Mouse (Mus musculus) embryonic facial prominence, embryonic 12.5 days (tissue): ENCODE data around the gene Ltbp1. TPM values are rescaled to one million over a fixed set of nuclear protein-coding genes. Genes with fewer than 3 reads are reported as not detected.

Source experiments
- ATAC-seq: fragments of 200-750 bp; cut with Nextera tagmentation; 2 replicates; pipeline ENCODE4 v1.8.0; 2017; ENCODE audit not compliant: insufficient number of reproducible peaks, insufficient read depth, low FRiP score, low TSS enrichment
- H3K27ac ChIP-seq: fragments of 300-500 bp; sonication (generic); 2 replicates; pipeline ENCODE4 v1.5.1; 2016; ENCODE audit warnings: mild to moderate bottlenecking
- H3K27me3 ChIP-seq: fragments of 300-500 bp; sonication (generic); 2 replicates; pipeline ENCODE4 v1.6.1; 2016; ENCODE audit warnings: mild to moderate bottlenecking, moderate library complexity
- H3K36me3 ChIP-seq: fragments of 300-500 bp; sonication (generic); 2 replicates; pipeline ENCODE4 v1.6.1; 2016; ENCODE audit warnings: mild to moderate bottlenecking
- H3K4me1 ChIP-seq: fragments of 300-500 bp; sonication (generic); 2 replicates; pipeline ENCODE4 v1.6.1; 2016
- H3K4me2 ChIP-seq: fragments of 300-500 bp; sonication (generic); replicated peaks from 2 replicates; pipeline ENCODE4 v1.6.1; 2016; ENCODE audit warnings: mild to moderate bottlenecking, moderate library complexity
- H3K4me3 ChIP-seq: fragments of 300-500 bp; sonication (generic); 2 replicates; pipeline ENCODE4 v1.5.1; 2016; ENCODE audit warnings: mild to moderate bottlenecking
- H3K9ac ChIP-seq: fragments of 300-500 bp; sonication (generic); 2 replicates; pipeline ENCODE4 v1.6.1; 2016; ENCODE audit warnings: mild to moderate bottlenecking, moderate library complexity
- H3K9me3 ChIP-seq: fragments of 300-500 bp; sonication (generic); 2 replicates; pipeline ENCODE4 v1.6.1; 2016; ENCODE audit warnings: mild to moderate bottlenecking, moderate library complexity
- WGBS: fragments of 180-500 bp; shearing (Covaris S2); methylation state at CpG from one replicate; pipeline ENCODE4 v1.1.7; 2016; 5-methylcytosine and 5-hydroxymethylcytosine counted together
- polyA plus RNA-seq: library from polyadenylated mRNA; unstranded; fragments of >200 nt; fragmentation: Nextera tagmentation; extraction: Ambion mirVana; gene quantifications from 2 replicates; pipeline ENCODE4 v1.2.1, GENCODE M21; 2016

Gene Ltbp1
- polyA plus RNA-seq, 1 experiment from 2014 or later: 36.7 TPM

GRCm38 (mm10) chr17:75186732-75187509, 181.6 kb downstream of the Ltbp1 start:
- Histone ChIP-seq H3K36me3 (no peaks in the 10 kb centered on the region), H3K9ac (no peak overlapping the region), H3K27me3 (no peaks in the 10 kb centered on the region), H3K4me3 (no peak overlapping the region), H3K27ac (no peak overlapping the region), H3K9me3 (no peaks in the 10 kb centered on the region), H3K4me1 (no peaks in the 10 kb centered on the region), H3K4me2 (no peak overlapping the region)
- WGBS: 87% methylated on average over 8 of the region's 8 CpGs
- ATAC-seq: no peak

- Histone ChIP-seq H3K9me3 (no peaks in the 10 kb centered on the region), H3K36me3 (no peaks in the 10 kb centered on the region), H3K4me3 (no peak overlapping the region), H3K9ac (no peak overlapping the region), H3K27ac (no peak overlapping the region), H3K4me1 (no peaks in the 10 kb centered on the region), H3K27me3 (no peaks in the 10 kb centered on the region), H3K4me2 (no peak overlapping the region)
- no peak for ATAC-seq
- 89% methylated on average over 2 of the region's 2 CpGs for WGBS
Observed at GRCm38 (mm10) chr17:75196952-75197351, 191.6 kb downstream of the Ltbp1 start.

- Histone ChIP-seq H3K4me1 (no peaks in the 10 kb centered on the region), H3K9ac (no peak overlapping the region), H3K27me3 (no peaks in the 10 kb centered on the region), H3K27ac (no peak overlapping the region), H3K4me2 (no peak overlapping the region), H3K36me3 (no peaks in the 10 kb centered on the region), H3K9me3 (no peaks in the 10 kb centered on the region), H3K4me3 (no peak overlapping the region)
- WGBS: 87% methylated on average over 2 of the region's 2 CpGs
- ATAC-seq: no peak
Observed at GRCm38 (mm10) chr17:75198767-75199166, 193.4 kb downstream of the Ltbp1 start.

- no peak overlapping the region for H3K27ac ChIP-seq
- 84% methylated on average over 9 of the region's 9 CpGs for WGBS
- ATAC-seq: no peak
- no peaks in the 10 kb centered on the region for H3K36me3 ChIP-seq
- H3K4me3 ChIP-seq: no peak overlapping the region
- no peak overlapping the region for H3K4me2 ChIP-seq
- H3K27me3 ChIP-seq: no peaks in the 10 kb centered on the region
- no peaks in the 10 kb centered on the region for H3K9me3 ChIP-seq
- no peaks in the 10 kb centered on the region for H3K4me1 ChIP-seq
- H3K9ac ChIP-seq: no peak overlapping the region
Observed at GRCm38 (mm10) chr17:75199694-75200093, 194.3 kb downstream of the Ltbp1 start.

GRCm38 (mm10) chr17:75202314-75202713, 196.9 kb downstream of the Ltbp1 start:
- Histone ChIP-seq H3K4me3 (no peak overlapping the region), H3K36me3 (no peaks in the 10 kb centered on the region), H3K9me3 (no peaks in the 10 kb centered on the region), H3K27me3 (no peaks in the 10 kb centered on the region), H3K9ac (no peak overlapping the region), H3K4me1 (0 out of 2 replicates have a peak, but pooled peaks cover 5% of the 10 kb centered on the region), H3K4me2 (no peak overlapping the region), H3K27ac (no peak overlapping the region)
- no peak for ATAC-seq
- 63% methylated on average over 3 of the region's 3 CpGs for WGBS

GRCm38 (mm10) chr17:75204065-75204464, 198.7 kb downstream of the Ltbp1 start:
- 93% methylated on average over 1 of the region's 1 CpGs for WGBS
- H3K36me3 ChIP-seq: no peaks in the 10 kb centered on the region

GRCm38 (mm10) chr17:75206281-75206680, 200.9 kb downstream of the Ltbp1 start:
- H3K4me1 ChIP-seq: 0 out of 2 replicates have a peak, but pooled peaks cover 5% of the 10 kb centered on the region
- no peak overlapping the region for H3K27ac ChIP-seq
- H3K9me3 ChIP-seq: no peaks in the 10 kb centered on the region
- no peak overlapping the region for H3K4me3 ChIP-seq
- H3K4me2 ChIP-seq: no peak overlapping the region
- no peaks in the 10 kb centered on the region for H3K36me3 ChIP-seq
- no peaks in the 10 kb centered on the region for H3K27me3 ChIP-seq
- H3K9ac ChIP-seq: no peak overlapping the region
- WGBS: 16% methylated on average over 3 of the region's 3 CpGs
- ATAC-seq: no peak

More at GRCm38 (mm10) chr17:75204065-75204464, 198.7 kb downstream of the Ltbp1 start:
- no peak overlapping the region for H3K9ac ChIP-seq
- H3K4me3 ChIP-seq: no peak overlapping the region
- H3K4me1 ChIP-seq: 0 out of 2 replicates have a peak, but pooled peaks cover 5% of the 10 kb centered on the region
- no peaks in the 10 kb centered on the region for H3K27me3 ChIP-seq
- H3K4me2 ChIP-seq: no peak overlapping the region
- H3K9me3 ChIP-seq: no peaks in the 10 kb centered on the region
- ATAC-seq: no peak
- H3K27ac ChIP-seq: no peak overlapping the region

GRCm38 (mm10) chr17:75208164-75208698, 202.9 kb downstream of the Ltbp1 start:
- Histone ChIP-seq H3K27me3 (no peaks in the 10 kb centered on the region), H3K9ac (no peak overlapping the region), H3K4me1 (0 out of 2 replicates have a peak, but pooled peaks cover 5% of the 10 kb centered on the region), H3K4me3 (no peak overlapping the region), H3K9me3 (no peaks in the 10 kb centered on the region), H3K36me3 (no peaks in the 10 kb centered on the region), H3K27ac (no peak overlapping the region), H3K4me2 (no peak overlapping the region)
- WGBS: 87% methylated on average over 7 of the region's 7 CpGs
- ATAC-seq: no peak

GRCm38 (mm10) chr17:75210526-75210925, 205.2 kb downstream of the Ltbp1 start:
- H3K9me3 ChIP-seq: no peaks in the 10 kb centered on the region
- H3K4me2 ChIP-seq: no peak overlapping the region
- no peak overlapping the region for H3K4me3 ChIP-seq
- no peaks in the 10 kb centered on the region for H3K36me3 ChIP-seq
- 0 out of 2 replicates have a peak, but pooled peaks cover 5% of the 10 kb centered on the region for H3K4me1 ChIP-seq
- 86% methylated on average over 4 of the region's 4 CpGs for WGBS
- no peak for ATAC-seq
- no peaks in the 10 kb centered on the region for H3K27me3 ChIP-seq
- H3K27ac ChIP-seq: no peak overlapping the region
- no peak overlapping the region for H3K9ac ChIP-seq

- WGBS: 92% methylated on average over 2 of the region's 2 CpGs
- no peak overlapping the region for H3K4me3 ChIP-seq
- H3K27me3 ChIP-seq: no peaks in the 10 kb centered on the region
- no peak overlapping the region for H3K27ac ChIP-seq
- no peak overlapping the region for H3K9ac ChIP-seq
- no peak for ATAC-seq
- H3K4me2 ChIP-seq: no peak overlapping the region
- no peaks in the 10 kb centered on the region for H3K9me3 ChIP-seq
- no peaks in the 10 kb centered on the region for H3K4me1 ChIP-seq
- no peaks in the 10 kb centered on the region for H3K36me3 ChIP-seq
Observed at GRCm38 (mm10) chr17:75216362-75216761, 211.0 kb downstream of the Ltbp1 start.

- Histone ChIP-seq H3K36me3 (no peaks in the 10 kb centered on the region), H3K4me3 (no peak overlapping the region), H3K4me2 (no peak overlapping the region), H3K27me3 (no peaks in the 10 kb centered on the region), H3K9me3 (no peaks in the 10 kb centered on the region), H3K27ac (no peak overlapping the region), H3K4me1 (no peaks in the 10 kb centered on the region), H3K9ac (no peak overlapping the region)
- WGBS: 92% methylated on average over 6 of the region's 6 CpGs
- no peak for ATAC-seq
Observed at GRCm38 (mm10) chr17:75218700-75219099, 213.3 kb downstream of the Ltbp1 start.

GRCm38 (mm10) chr17:75228321-75228720, 223.0 kb downstream of the Ltbp1 start:
- ATAC-seq: no peak
- WGBS: 72% methylated on average over 3 of the region's 3 CpGs
- no peak overlapping the region for H3K9ac ChIP-seq

More at GRCm38 (mm10) chr17:75228321-75228720, 223.0 kb downstream of the Ltbp1 start:
- H3K4me3 ChIP-seq: no peak overlapping the region
- no peak overlapping the region for H3K27ac ChIP-seq
- peaks cover 9% of the 10 kb centered on the region; the same call in 1 of the 2 replicates for H3K36me3 ChIP-seq
- no peaks in the 10 kb centered on the region for H3K9me3 ChIP-seq
- H3K4me1 ChIP-seq: no peaks in the 10 kb centered on the region
- no peaks in the 10 kb centered on the region for H3K27me3 ChIP-seq
- H3K4me2 ChIP-seq: no peak overlapping the region
